Mouse (Mus musculus) hindbrain, embryonic 14.5 days (tissue): ENCODE measurements around the gene Itga1. TPM values are rescaled to one million over a fixed set of nuclear protein-coding genes. Genes with fewer than 3 reads are reported as not detected.

ENCODE experiments used
- ATAC-seq: fragments of 200-750 bp; cut with Nextera tagmentation; 2 replicates; pipeline ENCODE4 v1.8.0; 2017; ENCODE audit warnings: moderate number of reproducible peaks, mild to moderate bottlenecking, moderate TSS enrichment, moderate library complexity; ENCODE audit not compliant: low FRiP score
- DNase-seq: peaks from one replicate; pipeline ENCODE4 v3.0.0-alpha.2; 2015; ENCODE audit warnings: low spot score
- H3K27ac ChIP-seq: fragments of 300-500 bp; sonication (generic); 2 replicates; pipeline ENCODE4 v1.5.1; 2014; ENCODE audit warnings: mild to moderate bottlenecking, moderate library complexity
- H3K27me3 ChIP-seq: fragments of 300-500 bp; sonication (generic); 2 replicates; pipeline ENCODE4 v1.6.1; 2014; ENCODE audit warnings: mild to moderate bottlenecking, low read length, mixed read lengths; ENCODE audit not compliant: control insufficient read depth, insufficient read depth
- H3K36me3 ChIP-seq: fragments of 300-500 bp; sonication (generic); replicated peaks from 2 replicates; pipeline ENCODE4 v1.6.1; 2014; ENCODE audit not compliant: control insufficient read depth, insufficient read depth
- H3K4me1 ChIP-seq: fragments of 300-500 bp; sonication (generic); replicated peaks from 2 replicates; pipeline ENCODE4 v1.6.1; 2014; ENCODE audit warnings: antibody characterized with exemption, low read length, mixed read lengths; ENCODE audit not compliant: control insufficient read depth, insufficient read depth
- H3K4me2 ChIP-seq: fragments of 300-500 bp; sonication (generic); replicated peaks from 2 replicates; pipeline ENCODE4 v1.6.1; 2014; ENCODE audit warnings: mild to moderate bottlenecking, moderate library complexity
- H3K4me3 ChIP-seq: fragments of 300-500 bp; sonication (generic); replicated peaks from 2 replicates; pipeline ENCODE4 v1.5.1; 2014; ENCODE audit warnings: mild to moderate bottlenecking, low read length
- H3K9ac ChIP-seq: fragments of 300-500 bp; sonication (generic); 2 replicates; pipeline ENCODE4 v1.6.1; 2014
- H3K9me3 ChIP-seq: fragments of 300-500 bp; sonication (generic); 2 replicates; pipeline ENCODE4 v1.6.1; 2016; ENCODE audit warnings: low read length; ENCODE audit not compliant: control insufficient read depth
- WGBS: fragments of 180-500 bp; shearing (Covaris S2); extraction: QIAGEN DNeasy Blood & Tissue Kit; methylation state at CpG from one replicate; pipeline ENCODE4 v1.1.7; 2014; 5-methylcytosine and 5-hydroxymethylcytosine counted together
- polyA plus RNA-seq: library from polyadenylated mRNA; unstranded; fragments of >200 nt; fragmentation: Nextera tagmentation; extraction: Ambion mirVana; gene quantifications from 2 replicates; pipeline ENCODE4 v1.2.1, GENCODE M21; 2014

Gene Itga1
- polyA plus RNA-seq, 1 experiment from 2014 or later: 8.7 TPM

DNA sequence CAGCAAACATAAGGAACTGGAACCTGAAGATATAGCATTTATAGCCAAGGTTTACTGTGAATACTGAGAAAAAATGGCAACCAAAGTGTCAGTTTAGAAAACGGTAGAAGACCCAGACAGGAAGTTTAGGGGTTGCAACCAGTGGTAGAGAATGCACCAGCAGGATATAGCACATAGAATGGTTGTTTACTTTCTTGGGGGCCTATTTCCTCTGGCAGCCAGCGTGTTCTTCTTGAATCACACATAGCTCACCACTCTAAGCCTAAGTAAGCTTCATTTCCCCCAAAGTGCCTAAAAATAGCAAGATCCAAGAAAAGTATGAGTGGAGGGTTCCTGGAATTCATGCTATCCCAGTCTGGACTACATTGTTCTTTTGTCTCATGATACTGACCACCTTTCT is 59.1 kb downstream of the Itga1 start:
- WGBS: 88% methylated on average over 2 of the region's 2 CpGs
- no peak overlapping the region for H3K4me2 ChIP-seq

DNA sequence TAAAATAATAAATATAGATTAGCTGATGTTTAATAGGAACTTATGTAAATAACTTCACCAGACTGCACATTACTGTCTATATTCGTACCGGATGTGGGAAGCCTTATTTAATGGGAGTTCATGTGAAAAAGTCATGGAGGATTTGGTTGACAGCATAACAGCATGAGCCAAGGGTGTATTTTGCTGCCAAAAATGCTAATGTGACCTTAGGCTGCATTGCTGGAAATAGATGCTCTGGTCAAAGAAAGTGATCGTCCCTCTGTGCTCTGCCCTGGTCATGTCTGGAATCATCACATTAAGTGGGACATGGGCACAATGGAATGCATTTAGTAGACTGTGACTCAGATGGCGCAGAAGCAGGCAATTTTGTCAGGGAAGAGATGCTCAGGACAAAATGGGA is 64.5 kb downstream of the Itga1 start:
- no peak overlapping the region for H3K4me2 ChIP-seq
- no peak overlapping the region for H3K27ac ChIP-seq
- ATAC-seq: no peak
- no peaks in the 10 kb centered on the region for H3K9me3 ChIP-seq
- WGBS: 67% methylated on average over 4 of the region's 4 CpGs
- no peak for DNase-seq
- no peaks in the 10 kb centered on the region for H3K27me3 ChIP-seq
- H3K9ac ChIP-seq: no peak overlapping the region
- no peak overlapping the region for H3K4me3 ChIP-seq
- H3K4me1 ChIP-seq: no peaks in the 10 kb centered on the region
- no peaks in the 10 kb centered on the region for H3K36me3 ChIP-seq

More for the DNA sequence above, 59.1 kb downstream of the Itga1 start:
- Histone ChIP-seq H3K36me3 (no peaks in the 10 kb centered on the region), H3K27me3 (no peaks in the 10 kb centered on the region), H3K9me3 (no peaks in the 10 kb centered on the region), H3K27ac (no peak overlapping the region), H3K4me1 (no peaks in the 10 kb centered on the region), H3K9ac (no peak overlapping the region), H3K4me3 (no peak overlapping the region)
- DNase-seq: no peak
- no peak for ATAC-seq

DNA sequence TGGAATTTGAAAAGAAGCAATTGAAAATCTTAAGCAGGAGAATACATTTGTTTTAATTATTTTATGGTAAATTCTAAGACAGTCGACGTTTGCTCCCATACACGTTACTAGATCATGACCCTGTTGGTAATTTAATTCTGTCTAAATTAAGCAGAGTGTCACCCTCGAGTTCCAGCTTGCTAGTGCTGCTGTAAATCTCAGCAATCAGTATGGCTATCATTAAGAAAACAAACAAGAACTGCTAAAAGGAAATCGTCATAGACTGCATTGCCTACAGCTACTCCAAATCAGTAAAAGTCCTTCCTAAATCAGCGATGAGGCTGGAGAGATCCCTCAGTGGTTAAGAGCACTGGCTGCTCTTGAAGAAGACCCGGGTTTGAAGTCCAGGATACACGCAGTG is 66.4 kb downstream of the Itga1 start:
- WGBS: 83% methylated on average over 8 of the region's 8 CpGs
- H3K27me3 ChIP-seq: no peaks in the 10 kb centered on the region

DNA sequence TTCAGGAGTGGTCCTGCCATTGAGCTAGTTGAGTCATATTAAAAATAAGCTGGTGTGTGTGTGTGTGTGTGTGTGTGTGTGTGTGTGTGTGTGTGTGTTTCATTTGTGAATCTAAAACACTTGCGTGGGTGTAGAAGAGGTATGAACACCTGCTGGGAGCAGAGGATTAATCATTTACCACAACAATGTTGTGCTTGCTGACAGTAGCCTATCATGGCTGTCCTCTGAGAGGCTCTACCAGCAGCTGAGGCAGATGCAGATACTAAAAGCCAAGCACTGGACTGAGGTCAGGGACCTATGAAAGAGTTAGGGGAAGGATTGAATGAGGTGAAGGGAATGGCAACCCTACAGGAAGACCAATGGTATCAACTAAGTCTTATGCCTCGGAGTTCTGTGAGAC is 68.6 kb downstream of the Itga1 start:
- H3K36me3 ChIP-seq: no peaks in the 10 kb centered on the region
- H3K4me2 ChIP-seq: no peak overlapping the region
- H3K4me3 ChIP-seq: no peak overlapping the region
- no peak for DNase-seq
- no peak overlapping the region for H3K9ac ChIP-seq
- no peak overlapping the region for H3K27ac ChIP-seq
- 74% methylated on average over 2 of the region's 2 CpGs for WGBS
- no peaks in the 10 kb centered on the region for H3K9me3 ChIP-seq
- H3K4me1 ChIP-seq: no peaks in the 10 kb centered on the region
- no peaks in the 10 kb centered on the region for H3K27me3 ChIP-seq
- ATAC-seq: no peak

More for the DNA sequence above, 66.4 kb downstream of the Itga1 start:
- Histone ChIP-seq H3K9ac (no peak overlapping the region), H3K9me3 (no peaks in the 10 kb centered on the region), H3K4me1 (no peaks in the 10 kb centered on the region), H3K4me2 (no peak overlapping the region), H3K27ac (no peak overlapping the region), H3K4me3 (no peak overlapping the region), H3K36me3 (no peaks in the 10 kb centered on the region)
- DNase-seq: no peak
- ATAC-seq: no peak

DNA sequence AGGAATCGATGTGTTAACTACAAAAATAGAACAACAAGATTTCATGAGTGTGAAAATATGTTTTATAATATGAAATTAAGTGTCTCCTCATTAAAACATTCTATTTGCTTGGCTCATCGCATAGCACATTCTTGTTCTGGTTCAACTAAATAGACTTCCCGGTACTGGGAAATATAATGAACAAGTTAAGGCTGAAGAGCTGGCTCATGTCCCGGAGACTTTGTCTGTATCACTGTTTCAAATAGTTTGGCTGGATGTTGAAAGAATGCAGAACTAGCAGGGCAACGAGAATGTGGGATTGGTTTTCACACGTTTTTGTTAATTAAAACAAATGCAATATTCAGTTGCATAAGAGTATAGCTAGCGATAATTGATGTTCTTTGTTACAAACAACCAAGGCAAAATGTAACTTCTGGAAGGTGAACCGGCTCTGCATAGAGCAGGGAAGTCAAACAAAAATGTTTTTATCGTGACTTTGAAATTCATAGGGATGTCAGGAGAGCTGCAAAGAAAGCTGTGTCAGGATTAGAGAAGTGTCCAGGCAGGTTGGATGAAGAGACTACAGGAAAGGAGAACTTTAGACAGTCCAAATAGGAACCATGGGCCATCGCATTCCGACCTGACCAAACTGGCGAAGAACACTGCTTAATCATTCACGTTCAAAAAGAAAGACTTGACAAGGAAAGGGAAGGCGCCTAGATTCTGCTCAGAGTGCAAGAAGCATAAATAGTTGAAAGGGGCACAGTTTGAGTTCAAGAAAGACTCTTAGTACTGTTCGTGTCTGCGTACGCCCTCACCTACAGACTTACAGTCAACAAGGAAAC is 70.4 kb downstream of the Itga1 start:
- no peak overlapping the region for H3K4me2 ChIP-seq
- H3K27ac ChIP-seq: no peak overlapping the region
- H3K36me3 ChIP-seq: no peaks in the 10 kb centered on the region
- H3K27me3 ChIP-seq: no peaks in the 10 kb centered on the region
- WGBS: 81% methylated on average over 17 of the region's 17 CpGs
- H3K4me1 ChIP-seq: no peaks in the 10 kb centered on the region
- H3K9ac ChIP-seq: no peak overlapping the region
- H3K9me3 ChIP-seq: no peaks in the 10 kb centered on the region
- no peak overlapping the region for H3K4me3 ChIP-seq
- ATAC-seq (no peak), DNase-seq (no peak)

DNA sequence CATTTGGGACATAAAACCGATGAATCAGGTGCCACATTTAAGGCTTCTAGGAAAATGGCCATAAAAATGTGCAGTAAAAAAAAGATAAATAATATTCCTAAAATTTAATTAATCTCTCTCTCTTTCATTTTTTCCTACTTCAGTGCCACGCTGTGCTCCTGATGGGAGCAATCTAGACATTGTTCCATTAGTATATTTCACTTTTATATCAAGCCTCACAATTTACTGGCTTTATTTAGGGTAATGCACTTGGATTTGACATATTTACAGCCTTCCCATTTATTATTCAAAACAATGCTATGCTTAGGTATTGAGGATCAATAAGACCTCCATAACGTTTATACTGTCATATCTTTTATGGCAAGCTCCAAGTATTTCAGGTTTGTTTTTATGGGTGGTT is 76.4 kb downstream of the Itga1 start:
- no peak for ATAC-seq

DNA sequence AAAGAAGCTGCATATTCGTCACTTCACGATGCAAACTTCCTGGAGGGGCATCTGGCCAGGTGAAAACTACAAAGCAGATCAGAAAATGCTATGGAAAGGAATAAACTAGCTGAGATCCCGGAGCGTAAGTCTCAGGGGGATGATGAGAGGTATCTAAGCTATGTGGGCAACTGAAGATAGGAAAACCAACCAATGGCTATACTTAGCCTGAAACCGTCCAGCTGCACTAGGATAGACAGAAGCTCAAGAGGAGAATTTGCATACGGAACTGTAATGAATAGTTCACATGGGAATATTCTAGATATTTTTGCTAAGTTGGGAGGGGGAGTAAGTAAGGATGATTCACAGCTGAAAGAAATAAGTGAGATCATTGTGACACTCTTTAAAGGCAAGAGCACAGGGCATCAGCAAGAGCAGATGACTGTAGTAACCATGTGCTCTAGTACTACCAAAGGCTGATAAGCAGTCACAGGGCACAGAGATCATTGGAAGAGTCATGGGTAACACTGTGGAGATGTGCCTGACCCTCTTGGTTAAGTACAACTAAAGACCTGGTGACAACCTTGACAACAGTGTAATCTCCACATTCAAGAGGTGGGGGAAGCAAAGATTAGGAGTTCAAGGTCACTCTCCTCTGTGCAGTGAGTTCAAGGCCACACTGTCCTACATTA is 79.5 kb downstream of the Itga1 start:
- H3K4me3 ChIP-seq: no peak overlapping the region
- no peaks in the 10 kb centered on the region for H3K4me1 ChIP-seq
- H3K9ac ChIP-seq: no peak overlapping the region
- no peaks in the 10 kb centered on the region for H3K27me3 ChIP-seq
- 93% methylated on average over 6 of the region's 6 CpGs for WGBS
- no peaks in the 10 kb centered on the region for H3K9me3 ChIP-seq
- H3K36me3 ChIP-seq: no peaks in the 10 kb centered on the region
- no peak for ATAC-seq
- no peak for DNase-seq
- H3K27ac ChIP-seq: no peak overlapping the region
- no peak overlapping the region for H3K4me2 ChIP-seq

More for the DNA sequence above, 76.4 kb downstream of the Itga1 start:
- no peak for DNase-seq
- H3K9me3 ChIP-seq: no peaks in the 10 kb centered on the region
- WGBS: 86% methylated on average over 3 of the region's 3 CpGs
- H3K9ac ChIP-seq: no peak overlapping the region
- no peaks in the 10 kb centered on the region for H3K4me1 ChIP-seq
- no peak overlapping the region for H3K4me2 ChIP-seq
- H3K27me3 ChIP-seq: no peaks in the 10 kb centered on the region
- no peak overlapping the region for H3K27ac ChIP-seq
- H3K4me3 ChIP-seq: no peak overlapping the region
- H3K36me3 ChIP-seq: no peaks in the 10 kb centered on the region

DNA sequence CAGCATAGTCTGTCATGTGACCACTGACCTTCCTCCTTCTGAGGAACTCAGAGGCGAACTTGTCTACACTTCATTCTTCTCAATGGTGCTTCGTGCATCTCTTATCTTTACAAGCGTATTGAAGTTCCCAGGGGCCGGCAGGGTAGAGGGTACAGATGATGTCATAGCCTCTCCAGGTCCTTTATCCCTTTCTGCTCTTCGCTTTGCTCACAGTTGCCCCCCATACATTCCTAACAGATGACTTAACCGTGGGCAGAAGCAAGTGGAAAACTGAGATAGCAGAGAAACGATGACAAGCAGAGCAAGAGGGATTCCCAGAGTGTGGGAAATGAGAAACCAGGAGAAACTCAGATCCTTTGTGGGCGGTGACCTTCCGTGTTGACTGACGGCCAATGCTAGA is 80.4 kb downstream of the Itga1 start:
- no peak for ATAC-seq
- Histone ChIP-seq H3K4me2 (no peak overlapping the region), H3K4me1 (no peaks in the 10 kb centered on the region), H3K36me3 (no peaks in the 10 kb centered on the region), H3K9me3 (no peaks in the 10 kb centered on the region), H3K9ac (no peak overlapping the region), H3K4me3 (no peak overlapping the region), H3K27ac (no peak overlapping the region), H3K27me3 (no peaks in the 10 kb centered on the region)
- DNase-seq: no peak
- 86% methylated on average over 10 of the region's 10 CpGs for WGBS

DNA sequence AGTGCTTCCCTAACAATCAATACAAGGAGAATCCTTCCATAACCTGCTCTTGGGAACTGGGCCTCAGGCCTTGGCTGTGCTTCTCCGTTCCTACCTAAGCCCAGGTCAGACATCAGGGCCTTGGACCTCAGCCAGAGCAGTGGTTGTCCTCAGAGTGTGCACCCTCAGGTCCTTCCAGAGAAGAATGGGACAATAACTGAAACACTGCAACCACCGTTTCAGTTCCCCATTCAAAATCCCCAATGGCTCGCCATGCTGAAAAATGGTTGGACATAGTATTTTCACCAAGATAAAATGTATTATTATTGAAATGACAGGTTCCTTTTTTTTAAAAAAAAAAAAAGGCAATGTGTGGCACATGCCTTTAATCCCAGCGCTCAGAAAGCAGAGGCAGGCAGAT is 81.0 kb downstream of the Itga1 start:
- WGBS: 93% methylated on average over 4 of the region's 4 CpGs
- H3K27me3 ChIP-seq: no peaks in the 10 kb centered on the region
- H3K4me1 ChIP-seq: no peaks in the 10 kb centered on the region

More for the DNA sequence above, 81.0 kb downstream of the Itga1 start:
- no peak for DNase-seq
- no peak overlapping the region for H3K27ac ChIP-seq
- H3K36me3 ChIP-seq: no peaks in the 10 kb centered on the region
- H3K4me2 ChIP-seq: no peak overlapping the region
- no peak overlapping the region for H3K9ac ChIP-seq
- H3K9me3 ChIP-seq: no peaks in the 10 kb centered on the region
- no peak overlapping the region for H3K4me3 ChIP-seq
- no peak for ATAC-seq
